Mouse (Mus musculus) adipocyte (in vitro differentiated cells): ENCODE results near the gene Kif12.

ENCODE experiments used
- DNase-seq: peaks from one replicate; pipeline ENCODE4 v3.0.0-alpha.2; 2016; ENCODE audit warnings: low spot score

Gene Kif12

GRCm38 (mm10) chr4:63171969-63172685, at the start of gene Kif12:
Kif12 (minus strand) TSS chr4:63172131.
- DNase-seq: no peak

- peak; percentile 24 for DNase-seq
Observed at GRCm38 (mm10) chr4:63221096-63221958, 49.4 kb upstream of the Kif12 start.

GRCm38 (mm10) chr4:63219635-63220034, 47.7 kb upstream of the Kif12 start:
- DNase-seq: no peak

GRCm38 (mm10) chr4:63219059-63219458, 47.1 kb upstream of the Kif12 start:
- DNase-seq: no peak

- no peak for DNase-seq
Observed at GRCm38 (mm10) chr4:63217513-63217912, 45.6 kb upstream of the Kif12 start.

GRCm38 (mm10) chr4:63216566-63216965, 44.6 kb upstream of the Kif12 start:
- no peak for DNase-seq

- peak; percentile 26 for DNase-seq
Observed at GRCm38 (mm10) chr4:63215993-63216531, 44.1 kb upstream of the Kif12 start.

GRCm38 (mm10) chr4:63215185-63215992, 43.5 kb upstream of the Kif12 start:
- peak; percentile 62 for DNase-seq

- DNase-seq: no peak
Observed at GRCm38 (mm10) chr4:63213907-63214621, 42.1 kb upstream of the Kif12 start, which contains the start of gene Col27a1. Col27a1 (plus strand) TSS chr4:63214004.

GRCm38 (mm10) chr4:63205583-63205982, 33.7 kb upstream of the Kif12 start:
- no peak for DNase-seq

- peak; percentile 57 for DNase-seq
Observed at GRCm38 (mm10) chr4:63203874-63204273, 31.9 kb upstream of the Kif12 start.

GRCm38 (mm10) chr4:63199366-63199765, 27.4 kb upstream of the Kif12 start:
- DNase-seq: peak; percentile 88

- DNase-seq: no peak
Observed at GRCm38 (mm10) chr4:63194366-63194765, 22.4 kb upstream of the Kif12 start.

GRCm38 (mm10) chr4:63191641-63192040, 19.7 kb upstream of the Kif12 start:
- no peak for DNase-seq

GRCm38 (mm10) chr4:63186281-63186870, 14.4 kb upstream of the Kif12 start:
- no peak for DNase-seq

- peak; percentile 58 for DNase-seq
Observed at GRCm38 (mm10) chr4:63181556-63181955, 9.6 kb upstream of the Kif12 start.

- DNase-seq: no peak
Observed at GRCm38 (mm10) chr4:63171122-63171521, 809 bp downstream of the Kif12 start.

- DNase-seq: no peak
Observed at GRCm38 (mm10) chr4:63170061-63170460, 1.9 kb downstream of the Kif12 start.

GRCm38 (mm10) chr4:63166323-63166722, 5.6 kb downstream of the Kif12 start:
- DNase-seq: no peak

- no peak for DNase-seq
Observed at GRCm38 (mm10) chr4:63165636-63166035, 6.3 kb downstream of the Kif12 start.
